Mouse (Mus musculus): Measurements from ENCODE around the gene Ctnna3. TPM values are rescaled to one million over a fixed set of nuclear protein-coding genes. Genes with fewer than 3 reads are reported as not detected.

The Ctnna3 gene
- total RNA-seq, 2 experiments from 2014 or later: 1.8 to 2.4 TPM

GRCm38 (mm10) chr10:63899891-63900290 lies 470.0 kb downstream of the Ctnna3 start:
- DNase-seq (ENCODE audit: low spot score in 2 of 2): no peak

- DNase-seq (ENCODE audit: low spot score in 2 of 2): no peak
Observed at GRCm38 (mm10) chr10:63908878-63909277, 479.0 kb downstream of the Ctnna3 start.

GRCm38 (mm10) chr10:63927334-63927733 lies 497.4 kb downstream of the Ctnna3 start, which contains the start of gene Gm10118:
Gm10118 (minus strand) TSS chr10:63927434.
- no peak for DNase-seq (ENCODE audit: low spot score in 2 of 2)

- no peak for DNase-seq (ENCODE audit: low spot score in 2 of 2)
Observed at GRCm38 (mm10) chr10:63933946-63934345, 504.0 kb downstream of the Ctnna3 start.

- DNase-seq (ENCODE audit: low spot score in 2 of 2): no peak
Observed at GRCm38 (mm10) chr10:63945534-63945933, 515.6 kb downstream of the Ctnna3 start.

- peak; percentile 34 to 46 for DNase-seq (ENCODE audit: low spot score in 2 of 2)
Observed at GRCm38 (mm10) chr10:63947266-63947665, 517.4 kb downstream of the Ctnna3 start.

GRCm38 (mm10) chr10:63950867-63951266 lies 521.0 kb downstream of the Ctnna3 start:
- no peak for DNase-seq (ENCODE audit: low spot score in 2 of 2)

- no peak for DNase-seq (ENCODE audit: low spot score in 2 of 2)
Observed at GRCm38 (mm10) chr10:63951481-63951880, 521.6 kb downstream of the Ctnna3 start.

- peak in 1 of 2 experiments; percentile 15 for DNase-seq (ENCODE audit: low spot score in 2 of 2)
Observed at GRCm38 (mm10) chr10:63954308-63954930, 524.5 kb downstream of the Ctnna3 start.

- no peak for DNase-seq (ENCODE audit: low spot score in 2 of 2)
Observed at GRCm38 (mm10) chr10:63972300-63972699, 542.4 kb downstream of the Ctnna3 start.

GRCm38 (mm10) chr10:63978101-63978500 lies 548.2 kb downstream of the Ctnna3 start:
- DNase-seq (ENCODE audit: low spot score in 2 of 2): no peak

GRCm38 (mm10) chr10:63978535-63978934 lies 548.6 kb downstream of the Ctnna3 start:
- no peak for DNase-seq (ENCODE audit: low spot score in 2 of 2)

- no peak for DNase-seq (ENCODE audit: low spot score in 2 of 2)
Observed at GRCm38 (mm10) chr10:63978969-63979368, 549.1 kb downstream of the Ctnna3 start.

GRCm38 (mm10) chr10:63979410-63979809 lies 549.5 kb downstream of the Ctnna3 start:
- DNase-seq (ENCODE audit: low spot score in 2 of 2): no peak

- DNase-seq (ENCODE audit: low spot score in 2 of 2): no peak
Observed at GRCm38 (mm10) chr10:63985576-63985975, 555.7 kb downstream of the Ctnna3 start.

- no peak for DNase-seq (ENCODE audit: low spot score in 2 of 2)
Observed at GRCm38 (mm10) chr10:63994251-63994650, 564.4 kb downstream of the Ctnna3 start.

GRCm38 (mm10) chr10:64001531-64001930 lies 571.6 kb downstream of the Ctnna3 start:
- no peak for DNase-seq (ENCODE audit: low spot score in 2 of 2)

GRCm38 (mm10) chr10:64001996-64002395 lies 572.1 kb downstream of the Ctnna3 start:
- DNase-seq (ENCODE audit: low spot score in 2 of 2): no peak

- no peak for DNase-seq (ENCODE audit: low spot score in 2 of 2)
Observed at GRCm38 (mm10) chr10:64020347-64020746, 590.4 kb downstream of the Ctnna3 start.

GRCm38 (mm10) chr10:64023340-64023739 lies 593.4 kb downstream of the Ctnna3 start:
- DNase-seq (ENCODE audit: low spot score in 2 of 2): peak; percentile 39 to 55

- no peak for DNase-seq (ENCODE audit: low spot score in 2 of 2)
Observed at GRCm38 (mm10) chr10:64030901-64031300, 601.0 kb downstream of the Ctnna3 start.

GRCm38 (mm10) chr10:64039760-64040535 lies 610.0 kb downstream of the Ctnna3 start:
- peak; percentile 36 to 44 for DNase-seq (ENCODE audit: low spot score in 2 of 2)

Data from left cerebral cortex, adult 18-20 months (tissue).